Mouse (Mus musculus): ENCODE results near the gene Lef1. TPM values are rescaled to one million over a fixed set of nuclear protein-coding genes. Genes with fewer than 3 reads are reported as not detected.

Lef1 gene
- total RNA-seq, 2 experiments from 2014 or later: 0.13 to 0.35 TPM

DNA sequence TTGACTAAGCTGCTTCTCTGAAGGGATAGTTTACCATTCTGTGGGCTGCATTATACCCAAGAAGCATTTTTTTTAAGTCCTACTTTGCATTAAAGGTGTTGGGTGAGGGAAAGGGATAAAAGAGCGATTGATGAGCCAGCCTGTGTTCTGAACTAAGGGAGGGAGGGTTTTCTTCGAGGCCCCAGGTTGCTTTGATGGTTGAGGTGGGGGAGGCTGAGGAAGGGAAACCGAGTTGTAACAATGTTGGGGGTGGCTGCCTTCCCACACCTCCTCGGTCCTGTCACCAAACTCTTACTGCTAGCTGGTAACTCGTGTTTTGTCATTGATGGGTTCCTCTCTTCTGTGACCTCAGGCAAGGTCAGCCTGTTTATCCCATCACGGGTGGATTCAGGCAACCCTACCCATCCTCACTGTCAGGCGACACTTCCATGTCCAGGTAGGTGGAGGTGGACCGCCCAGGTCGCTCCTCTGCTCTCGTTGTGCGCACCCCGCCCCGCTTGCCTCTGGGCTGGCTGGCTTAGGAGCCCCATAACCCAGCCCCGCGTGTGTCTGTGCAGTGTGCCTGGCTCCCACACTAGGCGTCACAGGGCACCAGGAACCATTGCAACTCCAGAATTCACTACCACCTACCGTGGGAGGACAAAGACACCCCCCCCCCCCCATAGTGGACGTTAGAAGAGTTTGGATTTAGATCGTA, 80.5 kb downstream of the Lef1 start:
- no peak for DNase-seq

- no peak for DNase-seq
Observed at GRCm38 (mm10) chr3:131191454-131191853, 81.2 kb downstream of the Lef1 start.

- no peak for DNase-seq
Observed at GRCm38 (mm10) chr3:131196050-131196449, 85.8 kb downstream of the Lef1 start.

- no peak for DNase-seq
Observed at GRCm38 (mm10) chr3:131196507-131197019, 86.3 kb downstream of the Lef1 start.

DNA sequence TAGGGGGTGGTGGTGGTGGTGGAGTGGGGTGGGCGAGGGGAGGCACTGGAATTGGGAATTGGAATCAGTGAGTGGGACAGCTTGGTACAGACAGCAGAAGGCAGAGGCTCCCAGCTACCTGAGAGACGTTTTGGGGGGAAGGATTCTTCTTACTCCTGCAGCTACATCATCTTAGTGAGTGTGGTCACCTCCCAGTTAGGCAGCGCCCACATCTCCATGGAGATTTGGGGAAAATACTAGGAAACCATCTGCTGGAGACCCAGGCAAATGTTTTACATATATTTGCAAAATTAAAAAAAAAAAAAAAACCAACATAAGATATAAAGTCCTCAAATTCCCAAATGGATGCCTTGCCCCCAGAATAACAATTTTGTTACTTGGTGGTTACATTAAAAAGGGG, 88.7 kb downstream of the Lef1 start:
- no peak for DNase-seq

GRCm38 (mm10) chr3:131199590-131200288, 89.5 kb downstream of the Lef1 start:
- DNase-seq: no peak

GRCm38 (mm10) chr3:131202311-131202710, 92.0 kb downstream of the Lef1 start:
- DNase-seq: no peak

DNA sequence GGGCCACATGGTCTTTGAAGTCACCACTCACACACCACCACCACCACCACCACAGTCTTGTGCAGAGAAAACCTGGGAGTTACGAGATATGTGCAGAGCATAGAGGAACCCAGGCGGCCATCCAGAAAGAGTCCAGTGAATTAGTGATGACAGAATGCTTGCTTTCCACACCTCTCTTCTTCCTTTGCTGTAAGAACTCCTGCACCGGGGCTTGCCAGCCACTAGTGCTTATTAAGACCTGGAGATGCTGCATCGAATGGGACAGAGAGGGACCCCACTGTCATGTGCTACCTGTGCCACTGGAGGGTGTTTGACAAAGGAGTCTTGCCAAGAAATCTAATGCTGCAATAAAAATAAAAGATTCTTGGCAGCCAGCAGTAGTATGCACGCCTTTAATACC, 97.6 kb downstream of the Lef1 start:
- no peak for DNase-seq

DNA sequence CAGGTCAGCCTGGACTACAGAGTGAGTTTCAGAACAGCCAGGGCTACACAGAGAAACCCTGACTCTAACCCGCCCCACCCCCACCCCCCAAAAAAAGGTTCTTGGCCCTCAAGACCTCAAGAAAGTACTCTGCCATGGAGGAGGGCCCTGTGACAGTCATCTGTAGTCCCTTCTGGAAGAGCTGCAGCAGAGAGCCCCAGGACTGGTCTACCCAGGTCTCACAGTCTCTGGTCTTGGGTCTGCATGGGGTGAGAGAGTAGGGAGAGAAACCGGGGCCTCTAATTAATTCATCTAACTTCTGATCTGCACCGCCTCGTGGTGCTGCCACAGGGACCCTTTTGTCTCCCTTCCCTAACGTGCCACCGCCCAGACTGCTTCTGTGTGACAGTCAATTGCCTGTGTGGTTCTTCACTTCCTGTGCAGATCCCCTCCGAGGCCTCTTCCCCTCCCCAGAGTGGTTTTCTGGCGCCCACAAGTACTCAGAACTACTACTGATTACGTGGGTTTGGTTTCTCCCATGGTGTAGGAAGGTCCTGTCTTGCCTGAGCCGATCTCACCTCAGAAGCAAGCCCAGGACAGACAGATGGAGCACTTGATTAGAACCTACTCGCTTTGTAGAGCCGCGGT, 98.1 kb downstream of the Lef1 start:
- DNase-seq: no peak

DNA sequence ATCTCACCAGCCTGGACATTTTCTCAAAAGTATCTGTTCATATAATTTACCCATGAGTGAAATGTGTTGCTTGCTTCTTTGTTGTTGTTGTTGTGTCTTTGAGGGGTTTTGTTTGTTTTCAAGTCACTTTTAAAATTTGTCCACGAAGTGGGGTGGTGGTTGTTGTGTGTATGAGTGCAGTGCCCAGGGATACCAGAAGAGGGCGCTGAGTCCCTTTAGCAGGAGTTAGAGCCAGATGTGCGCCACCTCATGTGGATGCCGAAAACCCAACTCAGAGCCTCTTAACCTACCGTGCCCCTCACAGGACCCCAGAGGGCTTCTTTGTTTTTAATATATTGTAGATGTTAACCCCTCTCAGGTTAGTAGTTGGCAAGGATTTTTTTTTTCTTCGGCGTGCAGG, 101.9 kb downstream of the Lef1 start:
- DNase-seq: no peak

- DNase-seq: no peak
Observed at GRCm38 (mm10) chr3:131214060-131214658, 103.9 kb downstream of the Lef1 start.

- DNase-seq: no peak
Observed at GRCm38 (mm10) chr3:131214841-131215240, 104.6 kb downstream of the Lef1 start.

GRCm38 (mm10) chr3:131218636-131219390, 108.5 kb downstream of the Lef1 start:
- DNase-seq: no peak

DNA sequence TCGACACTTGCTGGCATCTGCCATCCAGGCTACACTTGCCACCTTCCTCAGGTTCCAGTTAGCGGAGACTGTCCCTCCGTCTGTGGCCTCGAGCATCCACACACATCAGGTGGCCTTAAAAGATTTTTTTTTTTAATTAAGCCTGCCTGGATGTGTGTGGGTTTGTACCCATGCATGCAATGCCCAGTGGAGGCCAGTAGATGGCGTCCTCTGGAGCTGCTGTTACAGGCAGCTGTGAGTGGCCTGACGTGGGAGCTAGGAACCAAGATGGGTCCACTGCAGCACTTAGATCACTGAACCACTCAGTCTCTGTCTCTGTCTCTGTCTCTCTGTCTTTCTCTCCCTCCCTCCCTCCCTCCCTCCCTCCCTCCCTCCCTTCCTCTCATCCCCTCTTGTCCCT, 117.8 kb downstream of the Lef1 start:
- DNase-seq: no peak

- no peak for DNase-seq
Observed at GRCm38 (mm10) chr3:131237061-131237460, 126.8 kb downstream of the Lef1 start.

DNA sequence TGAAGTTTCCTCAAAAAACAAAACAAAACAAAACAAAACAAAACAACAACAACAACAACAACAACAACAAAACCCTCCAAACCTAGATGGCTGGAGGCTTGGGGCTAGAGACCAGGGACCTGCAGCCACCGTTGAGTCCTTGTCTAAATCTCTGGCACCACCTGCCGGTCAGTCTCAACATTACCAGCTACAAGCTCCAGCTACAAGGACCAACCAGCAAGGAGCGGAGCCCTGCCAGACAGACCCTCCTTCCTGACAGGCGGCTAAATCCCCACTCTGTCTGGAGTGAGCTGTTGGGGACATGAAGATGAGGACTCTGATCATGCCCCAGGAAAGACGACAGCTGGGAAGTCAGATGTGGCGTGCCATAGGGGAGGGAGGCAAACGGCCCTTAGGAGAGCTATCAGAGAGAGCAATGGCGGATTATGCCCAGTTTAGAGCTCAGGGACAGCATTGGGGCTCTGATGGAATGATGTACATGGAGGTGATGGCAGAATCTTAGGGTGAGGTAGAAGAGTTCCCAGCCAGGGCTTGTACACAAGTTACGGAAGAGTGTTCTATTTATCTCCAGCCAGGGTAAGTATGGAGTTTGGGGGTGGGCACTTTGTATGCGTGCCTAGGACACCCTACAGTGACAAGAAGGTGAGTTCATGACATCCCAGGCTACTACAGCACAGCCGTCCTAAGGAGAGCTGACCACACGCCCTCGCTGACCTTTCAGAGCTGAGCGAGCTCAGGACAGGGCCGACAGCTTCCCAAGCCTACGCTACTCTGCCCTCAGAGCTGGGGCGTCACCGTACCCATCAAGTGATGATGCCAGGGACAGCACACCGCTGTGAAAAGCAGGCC, 127.7 kb downstream of the Lef1 start:
- peak; percentile 29 for DNase-seq

DNA sequence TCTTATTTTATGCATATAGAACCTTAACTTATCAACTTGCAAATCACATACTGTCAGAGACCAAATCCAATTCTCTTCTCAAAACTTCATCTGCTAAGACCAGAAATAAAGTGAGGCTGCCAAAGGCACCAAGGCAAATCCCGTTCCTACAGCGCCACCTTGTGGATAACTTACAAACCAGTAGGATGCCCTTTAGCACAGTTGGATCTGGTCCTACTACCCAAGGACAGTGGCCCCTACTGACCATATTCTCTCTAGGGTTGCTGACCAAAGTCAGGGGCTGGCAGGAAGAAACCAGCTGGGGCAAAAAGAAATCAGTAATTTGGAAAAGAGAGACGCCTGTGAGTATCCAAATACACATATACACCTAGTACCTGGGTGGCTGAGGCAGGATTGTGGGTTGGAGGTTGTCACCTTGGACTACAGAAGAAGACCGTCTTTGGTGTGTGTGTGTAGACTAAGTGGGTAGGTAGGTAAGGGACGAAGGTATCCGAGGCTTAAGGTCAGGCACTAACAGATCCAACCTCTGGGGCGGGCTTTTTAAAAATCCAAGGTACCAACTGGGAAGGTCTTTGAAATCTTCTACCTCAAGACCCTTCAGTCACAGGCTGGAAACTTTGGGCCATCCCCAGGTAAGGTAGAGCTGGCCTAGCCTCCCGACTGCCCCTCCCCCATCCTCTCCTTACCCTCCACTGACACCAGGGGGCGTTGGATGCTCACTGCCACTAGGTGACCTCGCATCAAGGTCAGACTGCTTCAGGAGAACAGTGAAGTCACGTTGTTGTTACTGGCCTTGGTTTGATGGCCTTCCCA, 135.7 kb downstream of the Lef1 start:
- peak; percentile 38 for DNase-seq

GRCm38 (mm10) chr3:131246579-131247046, 136.3 kb downstream of the Lef1 start:
- no peak for DNase-seq

DNA sequence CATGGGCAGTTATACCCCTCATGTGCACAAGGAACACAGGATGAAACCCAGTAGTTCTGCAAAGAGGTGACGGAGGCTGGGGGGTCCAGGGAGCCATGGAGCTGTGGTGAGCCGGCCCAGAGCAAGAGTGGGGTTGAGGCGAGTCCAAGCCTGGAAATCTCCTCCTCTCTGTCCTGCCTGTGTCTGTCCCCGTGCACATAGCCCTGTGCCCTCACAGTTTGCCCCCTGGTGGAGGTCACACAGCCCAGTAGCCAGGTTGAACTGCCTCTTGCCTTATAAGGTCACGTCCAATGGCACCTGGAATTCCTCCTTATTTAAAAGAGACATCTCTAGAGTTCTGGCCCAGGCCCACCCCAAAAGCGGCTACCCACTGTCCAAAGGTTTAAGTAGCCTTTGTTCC, 137.2 kb downstream of the Lef1 start:
- no peak for DNase-seq

GRCm38 (mm10) chr3:131247851-131248250, 137.6 kb downstream of the Lef1 start:
- no peak for DNase-seq
